Mouse (Mus musculus): ENCODE results near the gene Dcaf15.

DNA sequence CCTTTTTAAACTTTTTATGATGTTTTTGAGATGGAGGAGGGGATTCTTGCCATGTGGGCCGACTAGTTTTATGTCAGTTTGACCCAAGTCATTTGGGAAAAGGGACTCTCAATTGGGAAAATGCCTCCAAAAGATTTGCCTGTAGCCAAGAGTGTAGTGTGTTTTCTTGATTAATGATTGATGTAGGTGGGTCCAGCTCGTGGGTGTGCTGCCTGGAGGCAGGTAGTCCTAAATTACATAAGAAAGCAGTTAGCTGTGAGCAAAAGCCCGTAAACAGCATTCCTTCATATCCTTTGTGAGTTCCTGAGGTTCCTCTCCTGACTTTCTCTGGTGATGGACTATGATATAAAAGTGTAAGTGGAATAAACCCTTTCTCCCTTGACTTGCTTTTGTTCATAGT lies 44.6 kb upstream of the Dcaf15 start:
- TF ChIP-seq EP300 (IDR thresholded peaks at IDR 0.05; ENCODE audit: insufficient read depth, low read depth, low read length) = no peak
- TF ChIP-seq CTCF (IDR thresholded peaks at IDR 0.05) = no peak
- TF ChIP-seq POLR2A (IDR thresholded peaks at IDR 0.05; ENCODE audit: insufficient read depth, low read depth, low read length) = no peak
